Mouse (Mus musculus) liver, embryonic 14.5 days (tissue): ENCODE data around the gene Sfi1.

Source experiments
- CTCF ChIP-seq: IDR thresholded peaks from 2 replicates; pipeline ENCODE4 v1.5.1; 2016; ENCODE audit warnings: antibody characterized with exemption, low read depth, control low read depth
- EP300 ChIP-seq: IDR thresholded peaks from 2 replicates; pipeline ENCODE4 v1.6.1; 2016; ENCODE audit warnings: antibody characterized with exemption, low read depth

DNA sequence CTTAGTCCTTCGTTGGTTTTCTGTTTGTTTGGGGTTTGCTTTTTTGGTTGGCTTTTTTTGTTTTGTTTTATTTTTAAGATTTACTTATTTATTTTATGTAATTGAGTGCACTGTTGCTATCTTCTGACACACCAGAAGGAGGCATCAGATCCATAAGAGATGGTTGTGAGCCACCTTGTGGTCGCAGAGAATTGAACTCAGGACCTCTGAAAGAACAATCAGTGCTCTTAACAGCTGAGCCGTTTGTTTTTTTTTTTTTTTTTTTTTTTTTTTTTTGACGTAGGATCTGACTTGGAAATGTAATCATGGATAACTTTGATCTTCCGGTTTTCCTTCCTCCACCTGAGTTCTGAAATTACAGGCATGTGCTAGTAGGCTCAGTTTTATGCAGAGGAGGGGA, 29.8 kb upstream of the Sfi1 start:
- TF ChIP-seq CTCF (no peak), EP300 (no peak)
